Mouse (Mus musculus): Measurements from ENCODE around the gene Eif4a3. TPM values are rescaled to one million over a fixed set of nuclear protein-coding genes. Genes with fewer than 3 reads are reported as not detected.
"Not testable (repeated sequence)": the region's sequence is repeated elsewhere in the genome, so short reads cannot be mapped to it uniquely, and the experiment has no call there.

Gene Eif4a3
- total RNA-seq, 1 experiment from 2014 or later = 96.0 TPM

DNA sequence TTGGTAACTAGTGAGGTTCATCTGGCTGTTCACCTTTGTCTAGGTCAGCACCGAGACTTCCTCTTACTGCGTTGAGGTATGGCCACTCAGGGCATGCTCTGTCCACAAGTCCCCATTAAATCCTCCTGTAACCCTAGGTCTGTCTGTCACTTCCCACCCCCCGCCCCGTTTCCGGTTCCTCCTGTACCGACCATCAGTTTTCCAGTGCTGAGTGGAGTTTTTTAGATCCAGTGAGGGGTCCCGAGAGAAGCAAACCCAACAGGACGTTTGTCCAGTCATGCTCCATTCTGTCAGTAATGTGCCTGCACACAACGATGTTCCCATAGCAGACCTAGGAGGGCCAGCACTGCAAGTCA is 41.7 kb downstream of the Eif4a3 start:
- ATAC-seq (ENCODE audit: extremely low read depth, insufficient number of reproducible peaks, low FRiP score, poor library complexity, severe bottlenecking) = no peak

DNA sequence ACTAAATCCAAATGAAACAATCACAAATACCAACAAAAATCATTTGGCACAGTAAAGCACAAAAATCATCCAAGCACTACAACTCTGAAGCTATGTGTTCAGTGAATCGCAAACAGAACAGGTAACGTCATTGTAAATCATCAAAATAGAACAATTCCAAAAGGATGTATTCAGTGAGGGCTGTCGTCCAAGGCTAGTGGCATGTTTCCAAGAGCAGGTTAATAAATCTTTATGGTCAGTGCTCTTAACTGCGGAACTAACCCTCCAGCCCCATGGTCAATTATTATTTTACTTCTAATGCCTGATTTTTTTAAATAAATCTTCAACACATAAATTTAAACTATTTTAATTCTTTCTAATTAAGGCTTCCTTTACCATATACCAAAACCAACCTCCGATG is 43.3 kb downstream of the Eif4a3 start:
- ATAC-seq (ENCODE audit: extremely low read depth, insufficient number of reproducible peaks, low FRiP score, poor library complexity, severe bottlenecking) = not testable (repeated sequence)

DNA sequence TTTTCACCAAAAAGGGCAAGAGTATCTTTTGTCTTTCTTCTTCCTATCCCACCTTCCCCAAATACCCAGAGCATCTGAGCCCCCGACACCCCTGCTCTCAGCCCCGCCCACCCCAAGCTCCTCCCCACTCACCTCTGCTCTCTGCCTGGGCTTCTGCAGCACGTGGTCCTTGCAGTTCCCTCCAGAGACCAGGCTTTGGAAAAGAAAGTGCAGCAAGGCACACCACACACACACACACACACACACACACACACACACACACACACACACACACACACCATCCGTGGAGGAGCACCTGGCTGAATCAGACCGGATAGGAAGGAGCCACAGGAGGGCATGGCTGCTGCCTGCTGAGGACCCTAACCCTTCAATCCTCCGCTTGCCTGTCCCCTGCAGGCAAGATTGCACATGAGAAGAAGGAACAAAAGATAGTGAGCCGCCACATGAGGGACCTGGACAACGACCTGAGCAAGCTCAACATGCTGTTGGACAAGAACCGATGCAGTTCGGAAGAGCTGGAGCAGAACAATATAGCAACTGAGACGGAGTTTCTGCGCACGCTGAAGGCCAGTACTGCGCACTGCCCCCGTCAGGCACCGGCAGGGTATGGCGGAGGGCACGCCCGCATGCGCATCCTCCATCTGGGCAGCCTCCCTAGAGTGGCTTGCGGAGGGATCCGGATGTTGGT is 46.9 kb downstream of the Eif4a3 start:
- peak; percentile 42; the same call in 1 of the 2 replicates for ATAC-seq (ENCODE audit: extremely low read depth, insufficient number of reproducible peaks, low FRiP score, poor library complexity, severe bottlenecking)

DNA sequence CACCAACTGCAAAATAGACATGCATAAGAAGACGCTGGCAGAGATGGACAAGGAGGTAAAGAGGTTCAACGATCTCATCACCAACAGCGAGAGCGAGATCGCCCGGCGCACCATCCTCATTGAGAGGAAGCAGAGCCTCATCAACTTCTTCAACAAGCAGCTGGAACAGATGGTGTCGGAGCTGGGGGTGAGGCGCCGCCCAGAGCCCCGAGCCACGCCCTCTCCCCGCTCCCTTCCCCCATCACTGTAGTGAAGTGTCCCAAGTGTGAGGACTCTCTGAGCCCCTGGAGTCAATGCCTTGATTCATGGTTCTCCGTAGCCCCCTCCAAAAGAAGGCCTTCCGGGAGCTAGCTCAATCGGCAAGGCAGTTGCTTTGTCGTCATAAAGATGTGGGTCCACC is 48.9 kb downstream of the Eif4a3 start:
- ATAC-seq (ENCODE audit: extremely low read depth, insufficient number of reproducible peaks, low FRiP score, poor library complexity, severe bottlenecking) = no peak

- ATAC-seq (ENCODE audit: extremely low read depth, insufficient number of reproducible peaks, low FRiP score, poor library complexity, severe bottlenecking) = peak; percentile 53; the same call in 1 of the 2 replicates
Measured at GRCm38 (mm10) chr11:119249011-119249410, 50.9 kb downstream of the Eif4a3 start.

DNA sequence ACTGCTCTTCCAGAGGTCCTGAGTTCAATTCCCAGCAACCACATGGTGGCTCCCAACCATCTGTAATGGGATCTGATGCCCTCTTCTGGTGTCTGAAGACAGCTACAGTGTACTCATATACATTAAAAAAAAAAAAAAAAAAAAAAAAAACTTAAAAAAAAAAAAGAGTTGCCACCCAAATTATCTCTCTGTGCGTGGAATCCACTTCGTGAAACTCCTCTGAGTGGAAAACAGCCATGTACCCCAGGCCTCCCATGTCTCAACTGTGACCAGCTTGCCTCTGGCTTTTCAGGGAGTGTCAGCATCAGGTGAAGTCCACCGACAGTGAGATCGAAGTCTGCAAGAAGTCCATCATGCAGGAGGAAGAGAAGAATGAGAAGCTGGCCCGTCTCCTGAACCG is 54.3 kb downstream of the Eif4a3 start:
- ATAC-seq (ENCODE audit: extremely low read depth, insufficient number of reproducible peaks, low FRiP score, poor library complexity, severe bottlenecking) = not testable (repeated sequence)

DNA sequence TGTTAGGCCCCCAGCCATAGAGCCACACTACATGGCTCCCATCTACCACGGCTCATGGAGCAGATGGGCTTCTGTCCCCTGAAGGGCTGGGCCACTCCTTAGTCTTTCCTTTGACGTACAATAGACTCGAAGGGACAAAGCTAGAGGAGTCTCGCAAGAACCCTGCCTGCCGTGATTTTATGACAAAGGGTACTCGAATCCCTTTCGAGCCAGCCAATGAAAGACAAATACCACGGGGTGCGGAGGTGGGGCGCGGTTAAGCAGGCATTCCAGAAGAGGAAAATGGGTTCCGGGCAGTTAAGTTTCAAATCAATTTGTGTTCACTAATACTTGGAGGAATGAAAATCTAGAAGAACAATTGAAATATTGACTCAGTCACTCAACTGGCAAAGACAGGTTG is 60.4 kb downstream of the Eif4a3 start:
- no peak for ATAC-seq (ENCODE audit: extremely low read depth, insufficient number of reproducible peaks, low FRiP score, poor library complexity, severe bottlenecking)

Other genes starting within 250 kb of the Eif4a3 start
- 27.6 and 31.0 TPM in 2 replicates for gene Cbx4, start 213.9 kb downstream of the Eif4a3 start, total RNA-seq (2017)
- 0.12 and 0.23 TPM in 2 replicates for gene Tbc1d16, start 71.6 kb downstream of the Eif4a3 start, total RNA-seq (2017)
- gene Ccdc40, start 71.5 kb downstream of the Eif4a3 start, total RNA-seq (2017) = not detected in 2 replicates
- 13.0 and 13.5 TPM in 2 replicates for gene Gaa, start 32.2 kb downstream of the Eif4a3 start, total RNA-seq (2017)
- 0.12 TPM in 1 of 2 replicates, not detected in the other for gene Card14, start 7.7 kb upstream of the Eif4a3 start, total RNA-seq (2017)
- 15.7 and 17.9 TPM in 2 replicates for gene Sgsh, start 55.4 kb upstream of the Eif4a3 start, total RNA-seq (2017)
- gene Slc26a11, start 55.5 kb upstream of the Eif4a3 start, total RNA-seq (2017) = 18.0 and 23.0 TPM in 2 replicates
- gene Rnf213, start 93.0 kb upstream of the Eif4a3 start, total RNA-seq (2017) = 126 and 130 TPM in 2 replicates
- gene Endov, start 191.3 kb upstream of the Eif4a3 start, total RNA-seq (2017) = 10.8 and 14.6 TPM in 2 replicates
- gene Nptx1, start 247.7 kb upstream of the Eif4a3 start, total RNA-seq (2017) = not detected in 2 replicates